Mouse (Mus musculus) neural tube, embryonic 13.5 days (tissue): ENCODE data around the gene Ptrh2. TPM values are rescaled to one million over a fixed set of nuclear protein-coding genes. Genes with fewer than 3 reads are reported as not detected.
A peak's percentile ranks its signal among the peaks of the same experiment; 100 is the strongest.

Experiments
- ATAC-seq: fragments of 200-750 bp; cut with Nextera tagmentation; 2 replicates; pipeline ENCODE4 v1.8.0; 2017; ENCODE audit warnings: low read depth, mild to moderate bottlenecking, moderate TSS enrichment, moderate library complexity
- H3K27ac ChIP-seq: fragments of 300-500 bp; sonication (generic); replicated peaks from 2 replicates; pipeline ENCODE4 v1.5.1; 2015; ENCODE audit warnings: moderate library complexity, mild to moderate bottlenecking, inconsistent platforms
- H3K27me3 ChIP-seq: fragments of 300-500 bp; sonication (generic); 2 replicates; pipeline ENCODE4 v1.6.1; 2015; ENCODE audit warnings: mild to moderate bottlenecking, inconsistent platforms
- H3K36me3 ChIP-seq: fragments of 300-500 bp; sonication (generic); 2 replicates; pipeline ENCODE4 v1.6.1; 2015; ENCODE audit warnings: mild to moderate bottlenecking, inconsistent platforms
- H3K4me1 ChIP-seq: fragments of 300-500 bp; sonication (generic); replicated peaks from 2 replicates; pipeline ENCODE4 v1.6.1; 2015; ENCODE audit warnings: inconsistent platforms
- H3K4me2 ChIP-seq: fragments of 300-500 bp; sonication (generic); 2 replicates; pipeline ENCODE4 v1.6.1; 2015; ENCODE audit warnings: inconsistent platforms, mild to moderate bottlenecking, moderate library complexity
- H3K4me3 ChIP-seq: fragments of 300-500 bp; sonication (generic); 2 replicates; pipeline ENCODE4 v1.5.1; 2015; ENCODE audit warnings: mild to moderate bottlenecking, inconsistent platforms
- H3K9ac ChIP-seq: fragments of 300-500 bp; sonication (generic); 2 replicates; pipeline ENCODE4 v1.6.1; 2015; ENCODE audit warnings: moderate library complexity, mild to moderate bottlenecking, inconsistent platforms
- H3K9me3 ChIP-seq: fragments of 300-500 bp; sonication (generic); 2 replicates; pipeline ENCODE4 v1.6.1; 2016; ENCODE audit warnings: inconsistent platforms
- WGBS: fragments of 180-500 bp; shearing (Covaris S2); methylation state at CpG from one replicate; pipeline ENCODE4 v1.1.7; 2015; 5-methylcytosine and 5-hydroxymethylcytosine counted together
- polyA plus RNA-seq: library from polyadenylated mRNA; unstranded; fragments of >200 nt; fragmentation: Nextera tagmentation; extraction: Ambion mirVana; gene quantifications from 2 replicates; pipeline ENCODE4 v1.2.1, GENCODE M21; 2015

The Ptrh2 gene
- 28.8 and 30.2 TPM in 2 replicates for polyA plus RNA-seq

GRCm38 (mm10) chr11:86683395-86684125, at the start of gene Ptrh2, which contains the start of gene Vmp1:
Ptrh2 (plus strand) TSS chr11:86683985.
Vmp1 (minus strand) TSS chr11:86683836.
- peak; percentile 97 for ATAC-seq
- under 1% methylated on average over 56 of the region's 56 CpGs for WGBS
- H3K4me3 ChIP-seq: peak within 1 kb of the TSS; percentile 89
- peak within 1 kb of the TSS; percentile 92 for H3K27ac ChIP-seq
- peak within 1 kb of the TSS; percentile 91 for H3K4me2 ChIP-seq
- peak within 1 kb of the TSS; percentile 93 for H3K9ac ChIP-seq
- no peaks in the 10 kb centered on the region for H3K9me3 ChIP-seq
- H3K4me1 ChIP-seq: peaks cover 51% of the 10 kb centered on the region
- peaks cover 3% of the 10 kb centered on the region; the same call in 1 of the 2 replicates for H3K36me3 ChIP-seq
- no peaks in the 10 kb centered on the region for H3K27me3 ChIP-seq

DNA sequence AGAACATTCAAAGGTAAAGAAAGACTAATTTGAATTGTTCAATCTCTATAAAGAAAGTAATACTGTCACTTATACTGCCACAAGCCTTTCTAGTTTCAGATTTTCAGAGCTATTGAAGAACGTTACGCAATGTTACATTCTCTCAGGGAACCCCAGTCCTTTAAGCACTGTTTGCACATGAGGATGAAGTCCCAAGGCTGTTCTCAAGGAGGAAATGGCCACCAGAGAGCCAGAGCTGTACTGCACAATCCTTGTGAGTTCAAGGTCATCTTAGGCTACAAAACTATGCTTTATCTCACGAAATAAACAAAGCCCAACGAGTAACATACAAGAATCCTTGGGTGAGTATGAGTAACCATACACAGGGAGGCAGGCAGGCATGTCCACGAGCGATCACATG, 49.4 kb upstream of the Ptrh2 start:
- WGBS: 93% methylated on average over 6 of the region's 6 CpGs
- Histone ChIP-seq H3K36me3 (peaks cover 19% of the 10 kb centered on the region; the same call in 1 of the 2 replicates), H3K4me3 (no peak overlapping the region), H3K27me3 (no peaks in the 10 kb centered on the region), H3K4me2 (no peak overlapping the region), H3K4me1 (no peaks in the 10 kb centered on the region), H3K9me3 (no peaks in the 10 kb centered on the region), H3K27ac (no peak overlapping the region), H3K9ac (no peak overlapping the region)
- ATAC-seq: no peak

- ATAC-seq: no peak
- H3K9me3 ChIP-seq: no peaks in the 10 kb centered on the region
- peaks cover 16% of the 10 kb centered on the region for H3K36me3 ChIP-seq
- no peaks in the 10 kb centered on the region for H3K4me1 ChIP-seq
- no peak overlapping the region for H3K4me2 ChIP-seq
- no peak overlapping the region for H3K27ac ChIP-seq
- H3K27me3 ChIP-seq: no peaks in the 10 kb centered on the region
- 80% methylated on average over 2 of the region's 2 CpGs for WGBS
- no peak overlapping the region for H3K4me3 ChIP-seq
- no peak overlapping the region for H3K9ac ChIP-seq
Measured at GRCm38 (mm10) chr11:86637697-86638096, 46.1 kb upstream of the Ptrh2 start.

DNA sequence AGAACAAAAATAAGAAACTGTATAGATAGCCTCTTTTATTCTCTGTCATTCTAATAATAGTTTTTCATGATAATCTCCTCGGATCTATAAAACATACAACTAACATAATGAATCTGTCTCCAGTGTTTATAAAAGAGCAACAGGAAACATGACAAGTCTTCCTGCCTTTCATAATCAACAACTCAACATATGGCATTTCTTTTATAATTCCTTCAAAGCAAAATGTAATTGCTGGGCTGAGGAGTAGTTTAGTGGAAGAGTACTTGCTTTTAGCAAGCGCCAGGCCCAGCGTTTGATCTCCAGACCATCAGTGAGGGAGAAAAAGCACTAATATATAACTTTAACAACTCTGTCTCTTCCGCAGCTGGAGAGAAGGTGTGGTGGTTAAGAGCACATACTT, 42.1 kb upstream of the Ptrh2 start:
- peaks cover 18% of the 10 kb centered on the region for H3K36me3 ChIP-seq
- H3K4me2 ChIP-seq: no peak overlapping the region
- WGBS: 86% methylated on average over 4 of the region's 4 CpGs
- no peak for ATAC-seq
- no peaks in the 10 kb centered on the region for H3K9me3 ChIP-seq
- H3K9ac ChIP-seq: no peak overlapping the region
- no peaks in the 10 kb centered on the region for H3K4me1 ChIP-seq
- no peak overlapping the region for H3K4me3 ChIP-seq
- no peak overlapping the region for H3K27ac ChIP-seq
- H3K27me3 ChIP-seq: no peaks in the 10 kb centered on the region

- Histone ChIP-seq H3K4me2 (no peak overlapping the region), H3K27ac (no peak overlapping the region), H3K4me3 (no peak overlapping the region), H3K27me3 (no peaks in the 10 kb centered on the region), H3K4me1 (no peaks in the 10 kb centered on the region), H3K9me3 (no peaks in the 10 kb centered on the region), H3K9ac (no peak overlapping the region), H3K36me3 (peaks cover 18% of the 10 kb centered on the region)
- ATAC-seq: no peak
- WGBS: 94% methylated on average over 4 of the region's 4 CpGs
Measured at GRCm38 (mm10) chr11:86644553-86644952, 39.2 kb upstream of the Ptrh2 start.

DNA sequence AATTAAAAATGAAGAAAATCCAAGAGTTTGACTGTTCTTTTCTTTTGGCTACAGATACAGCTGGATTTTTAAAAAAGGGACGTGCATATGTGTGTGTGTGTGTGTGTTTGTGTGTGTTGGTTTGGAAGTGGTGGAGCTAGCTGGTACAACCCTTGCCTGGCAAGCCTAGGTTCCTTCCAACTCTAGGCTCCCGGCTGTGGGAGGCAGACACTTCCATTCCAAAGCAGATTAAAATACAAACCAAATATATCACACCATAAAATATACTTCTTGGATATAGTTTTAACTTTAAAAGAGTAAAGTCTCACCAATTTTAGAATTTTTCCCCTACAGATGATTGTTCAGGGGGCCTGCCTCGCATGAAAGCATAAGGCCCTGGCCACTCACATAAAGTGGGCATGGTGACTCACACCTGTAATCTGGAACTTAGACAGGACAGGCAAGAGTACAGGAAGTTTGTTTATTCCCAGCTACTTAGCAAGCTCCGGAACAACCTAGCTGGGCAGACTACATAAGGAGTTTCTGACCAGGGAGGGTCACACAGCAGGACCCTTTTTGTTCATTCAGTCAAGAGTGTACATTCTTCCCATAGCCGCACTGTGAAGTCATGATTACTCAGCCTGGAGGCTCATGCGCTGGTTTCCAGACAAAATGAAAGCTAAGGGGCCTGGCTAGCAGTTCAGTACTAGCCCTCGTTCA, 37.5 kb upstream of the Ptrh2 start:
- no peak for ATAC-seq
- peaks cover 15% of the 10 kb centered on the region for H3K36me3 ChIP-seq
- H3K27ac ChIP-seq: no peak overlapping the region
- H3K27me3 ChIP-seq: no peaks in the 10 kb centered on the region
- H3K4me1 ChIP-seq: no peaks in the 10 kb centered on the region
- H3K4me2 ChIP-seq: no peak overlapping the region
- H3K9me3 ChIP-seq: no peaks in the 10 kb centered on the region
- no peak overlapping the region for H3K9ac ChIP-seq
- WGBS: 64% methylated on average over 7 of the region's 7 CpGs
- H3K4me3 ChIP-seq: no peak overlapping the region

GRCm38 (mm10) chr11:86646885-86647459, 36.8 kb upstream of the Ptrh2 start:
- H3K9ac ChIP-seq: no peak overlapping the region
- H3K4me1 ChIP-seq: no peaks in the 10 kb centered on the region
- peaks cover 15% of the 10 kb centered on the region for H3K36me3 ChIP-seq
- H3K4me3 ChIP-seq: no peak overlapping the region
- H3K27ac ChIP-seq: no peak overlapping the region
- no peaks in the 10 kb centered on the region for H3K9me3 ChIP-seq
- ATAC-seq: no peak
- WGBS: 94% methylated on average over 3 of the region's 3 CpGs
- H3K27me3 ChIP-seq: no peaks in the 10 kb centered on the region
- H3K4me2 ChIP-seq: no peak overlapping the region

DNA sequence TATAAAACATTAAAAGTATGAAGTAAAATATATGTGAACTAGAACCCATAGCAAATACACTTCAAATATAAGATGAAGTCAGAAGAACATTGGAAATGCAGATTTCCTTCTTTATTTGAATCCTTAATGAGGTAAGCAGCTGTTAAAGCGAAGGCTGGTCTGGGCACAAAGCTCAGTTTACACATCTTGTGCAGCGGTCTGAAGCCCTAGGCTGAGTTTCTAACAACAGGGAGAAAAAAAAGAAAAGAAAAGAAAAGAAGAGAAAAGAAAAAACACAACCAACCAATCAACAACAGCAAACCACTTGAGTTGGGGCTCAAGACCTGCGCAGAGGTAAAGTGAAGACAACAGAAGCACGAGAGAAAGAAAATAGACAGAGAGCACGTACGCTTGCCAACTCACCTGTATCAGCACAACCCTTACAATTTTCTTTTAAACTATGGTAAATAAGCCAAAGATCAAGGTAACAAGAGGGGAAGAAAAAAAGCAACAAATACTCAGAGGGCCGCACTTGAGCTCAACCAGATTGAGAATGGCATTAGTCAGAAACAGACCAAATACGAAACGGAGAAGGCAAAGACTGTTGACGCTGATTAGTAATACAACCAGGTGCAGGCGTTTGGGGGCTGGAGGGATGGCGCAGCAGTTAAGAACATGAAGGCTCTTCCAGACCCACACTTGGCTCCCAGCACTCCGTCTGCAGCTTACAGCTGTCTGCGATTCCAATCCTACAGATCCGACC, 35.9 kb upstream of the Ptrh2 start:
- H3K4me3 ChIP-seq: no peak overlapping the region
- ATAC-seq: no peak
- WGBS: 84% methylated on average over 15 of the region's 15 CpGs

DNA sequence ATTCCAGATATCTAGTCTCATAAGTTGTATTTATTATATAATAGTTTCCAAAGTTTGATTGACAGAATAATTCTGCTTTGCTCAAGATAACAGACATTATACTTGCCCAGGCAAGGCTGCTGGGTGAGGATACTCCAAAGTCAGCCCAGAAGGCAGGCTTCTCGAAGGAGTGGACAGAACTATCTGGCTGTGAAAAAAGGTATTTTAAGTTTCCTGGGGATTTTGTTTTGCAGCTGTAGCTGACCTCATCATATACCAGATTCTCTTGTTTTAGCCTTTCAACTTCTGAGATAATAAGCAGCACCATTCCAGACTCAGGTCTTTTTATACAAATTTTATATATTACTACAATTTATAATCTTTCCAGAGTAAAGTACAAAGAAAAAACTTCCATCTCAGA, 34.2 kb upstream of the Ptrh2 start:
- Histone ChIP-seq H3K9ac (no peak overlapping the region), H3K4me2 (no peak overlapping the region), H3K27me3 (no peaks in the 10 kb centered on the region), H3K27ac (no peak overlapping the region), H3K9me3 (no peaks in the 10 kb centered on the region), H3K36me3 (no peaks in the 10 kb centered on the region), H3K4me3 (no peak overlapping the region), H3K4me1 (no peaks in the 10 kb centered on the region)
- no peak for ATAC-seq
- WGBS: 90% methylated on average over 1 of the region's 1 CpGs

More for the DNA sequence above, 35.9 kb upstream of the Ptrh2 start:
- Histone ChIP-seq H3K4me2 (no peak overlapping the region), H3K4me1 (no peaks in the 10 kb centered on the region), H3K27me3 (no peaks in the 10 kb centered on the region), H3K9ac (no peak overlapping the region), H3K9me3 (no peaks in the 10 kb centered on the region), H3K27ac (no peak overlapping the region), H3K36me3 (peaks cover 8% of the 10 kb centered on the region)

- H3K27ac ChIP-seq: no peak overlapping the region
- 67% methylated on average over 6 of the region's 6 CpGs for WGBS
- no peaks in the 10 kb centered on the region for H3K4me1 ChIP-seq
- H3K4me2 ChIP-seq: no peak overlapping the region
- H3K4me3 ChIP-seq: no peak overlapping the region
- H3K27me3 ChIP-seq: no peaks in the 10 kb centered on the region
- no peaks in the 10 kb centered on the region for H3K36me3 ChIP-seq
- no peak for ATAC-seq
- no peaks in the 10 kb centered on the region for H3K9me3 ChIP-seq
- no peak overlapping the region for H3K9ac ChIP-seq
Measured at GRCm38 (mm10) chr11:86650676-86651075, 33.1 kb upstream of the Ptrh2 start.

GRCm38 (mm10) chr11:86652578-86652979, 31.2 kb upstream of the Ptrh2 start:
- no peaks in the 10 kb centered on the region for H3K36me3 ChIP-seq
- no peak for ATAC-seq
- WGBS: 93% methylated on average over 4 of the region's 4 CpGs
- H3K27ac ChIP-seq: no peak overlapping the region
- no peaks in the 10 kb centered on the region for H3K27me3 ChIP-seq
- H3K9me3 ChIP-seq: no peaks in the 10 kb centered on the region
- H3K4me1 ChIP-seq: no peaks in the 10 kb centered on the region
- H3K9ac ChIP-seq: no peak overlapping the region
- H3K4me3 ChIP-seq: no peak overlapping the region
- H3K4me2 ChIP-seq: no peak overlapping the region

- H3K27ac ChIP-seq: no peak overlapping the region
- H3K9ac ChIP-seq: no peak overlapping the region
- H3K4me1 ChIP-seq: no peaks in the 10 kb centered on the region
- no peaks in the 10 kb centered on the region for H3K27me3 ChIP-seq
- WGBS: 55% methylated on average over 3 of the region's 3 CpGs
- H3K9me3 ChIP-seq: no peaks in the 10 kb centered on the region
- no peak for ATAC-seq
- H3K4me3 ChIP-seq: no peak overlapping the region
- no peak overlapping the region for H3K4me2 ChIP-seq
- no peaks in the 10 kb centered on the region for H3K36me3 ChIP-seq
Measured at GRCm38 (mm10) chr11:86653446-86653845, 30.3 kb upstream of the Ptrh2 start.
